Mouse (Mus musculus): Measurements from ENCODE around the gene Ptprg.

DNA sequence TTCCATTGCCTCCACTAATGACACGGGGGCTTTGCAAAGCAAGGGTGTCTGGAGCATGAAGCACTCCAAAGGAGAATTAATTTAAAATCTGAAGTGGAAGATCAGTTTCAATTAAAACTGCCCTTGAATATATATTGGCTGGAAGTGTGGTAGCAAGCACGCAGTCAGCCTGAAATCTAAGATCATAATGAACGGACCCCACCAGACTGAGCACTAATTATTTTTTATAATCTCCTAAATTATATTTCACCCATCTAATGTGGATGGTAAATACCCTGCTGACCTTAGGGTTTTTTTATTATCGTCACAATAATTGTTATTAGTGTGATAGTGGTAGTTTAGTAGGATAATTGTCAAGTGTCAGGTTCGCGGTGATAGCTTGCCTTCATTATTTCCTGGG lies 397.0 kb downstream of the Ptprg start:
- TF ChIP-seq CTCF (IDR thresholded peaks at IDR 0.05; ENCODE audit: borderline replicate concordance, insufficient read depth, low read length) = no peak
- no peak for TF ChIP-seq POLR2A (IDR thresholded peaks at IDR 0.05; ENCODE audit: low read depth, low read length)

Data from embryonic fibroblast, embryonic 13.5 days (primary cell).